Mouse (Mus musculus): ENCODE measurements at regions not wholly inside any gene's neighbourhood (a gene's known extent, or its start where the extent isn't known, plus 50 kb on each side); places are given as distances from the start of the nearest gene placed in this dataset.

DNA sequence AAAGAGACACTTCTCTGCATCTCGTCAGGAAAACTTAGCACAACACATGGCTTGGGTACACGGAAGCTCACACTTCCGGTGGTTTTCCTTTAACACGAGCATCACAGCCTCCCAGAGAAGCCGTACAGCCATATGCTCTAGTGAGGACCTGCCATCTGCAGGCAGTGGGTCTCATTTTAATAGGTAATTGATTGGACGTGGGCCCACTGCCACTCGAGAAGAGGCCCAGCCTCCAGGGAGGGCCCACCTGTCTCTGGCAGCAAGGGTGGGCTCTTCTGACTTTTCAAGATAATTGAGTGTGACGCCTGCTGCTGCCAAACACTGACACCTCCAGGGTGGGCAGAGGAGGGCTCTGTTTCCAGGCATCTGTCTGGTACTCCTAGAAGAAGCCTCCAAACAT, 282.1 kb upstream of the Zdhhc25 start:
- 45% methylated on average over 8 of the region's 8 CpGs for WGBS
- no peak for DNase-seq (ENCODE audit: low spot score)
- Histone ChIP-seq H3K4me2 (replicated peaks; ENCODE audit: low read depth, low read length) (no peak overlapping the region), H3K36me3 (ENCODE audit: insufficient read depth, low read length) (no peaks in the 10 kb centered on the region), H3K4me1 (ENCODE audit: insufficient read depth, low read depth, low read length) (no peaks in the 10 kb centered on the region), H3K27me3 (replicated peaks; ENCODE audit: insufficient read depth, low read length) (no peaks in the 10 kb centered on the region), H3K4me3 (ENCODE audit: low read depth, low read length) (no peak overlapping the region), H3K9me3 (ENCODE audit: low read length) (no peaks in the 10 kb centered on the region), H3K9ac (replicated peaks; ENCODE audit: low read depth) (no peak overlapping the region), H3K27ac (ENCODE audit: low read length) (no peak overlapping the region)
- ATAC-seq = no peak
- TF ChIP-seq CTCF (IDR thresholded peaks at IDR 0.05) (no peak), EP300 (IDR thresholded peaks at IDR 0.05) (no peak)

DNA sequence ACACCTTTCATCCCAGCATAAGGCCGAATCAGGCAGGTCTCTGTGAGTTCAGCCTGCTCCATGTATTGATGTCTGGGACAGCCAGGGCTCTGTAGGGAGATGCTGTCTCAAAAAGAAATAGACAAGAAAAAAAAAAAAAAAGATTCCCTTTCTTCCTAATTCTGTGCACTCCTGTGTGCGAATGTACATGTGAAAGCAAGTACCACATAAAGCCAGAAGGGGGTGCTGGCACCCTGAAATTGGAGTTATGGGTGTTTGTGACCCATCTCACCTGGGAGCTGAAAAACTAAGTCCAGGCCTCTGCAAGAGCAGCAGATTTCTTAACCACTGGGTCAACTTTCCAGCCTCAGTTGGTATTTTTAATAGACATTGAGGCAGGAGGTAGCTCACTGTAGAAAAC, 280.6 kb upstream of the Zdhhc25 start:
- H3K4me3 ChIP-seq (ENCODE audit: low read depth, low read length) = no peak overlapping the region
- 58% methylated on average over 2 of the region's 2 CpGs for WGBS
- no peak for DNase-seq (ENCODE audit: low spot score)
- no peaks in the 10 kb centered on the region for H3K4me1 ChIP-seq (ENCODE audit: insufficient read depth, low read depth, low read length)
- H3K27me3 ChIP-seq (replicated peaks; ENCODE audit: insufficient read depth, low read length) = no peaks in the 10 kb centered on the region
- H3K4me2 ChIP-seq (replicated peaks; ENCODE audit: low read depth, low read length) = no peak overlapping the region
- H3K9me3 ChIP-seq (ENCODE audit: low read length) = no peaks in the 10 kb centered on the region
- no peak overlapping the region for H3K9ac ChIP-seq (replicated peaks; ENCODE audit: low read depth)
- no peak for ATAC-seq
- no peak overlapping the region for H3K27ac ChIP-seq (ENCODE audit: low read length)
- no peaks in the 10 kb centered on the region for H3K36me3 ChIP-seq (ENCODE audit: insufficient read depth, low read length)
- TF ChIP-seq EP300 (IDR thresholded peaks at IDR 0.05) (no peak), CTCF (IDR thresholded peaks at IDR 0.05) (no peak)

DNA sequence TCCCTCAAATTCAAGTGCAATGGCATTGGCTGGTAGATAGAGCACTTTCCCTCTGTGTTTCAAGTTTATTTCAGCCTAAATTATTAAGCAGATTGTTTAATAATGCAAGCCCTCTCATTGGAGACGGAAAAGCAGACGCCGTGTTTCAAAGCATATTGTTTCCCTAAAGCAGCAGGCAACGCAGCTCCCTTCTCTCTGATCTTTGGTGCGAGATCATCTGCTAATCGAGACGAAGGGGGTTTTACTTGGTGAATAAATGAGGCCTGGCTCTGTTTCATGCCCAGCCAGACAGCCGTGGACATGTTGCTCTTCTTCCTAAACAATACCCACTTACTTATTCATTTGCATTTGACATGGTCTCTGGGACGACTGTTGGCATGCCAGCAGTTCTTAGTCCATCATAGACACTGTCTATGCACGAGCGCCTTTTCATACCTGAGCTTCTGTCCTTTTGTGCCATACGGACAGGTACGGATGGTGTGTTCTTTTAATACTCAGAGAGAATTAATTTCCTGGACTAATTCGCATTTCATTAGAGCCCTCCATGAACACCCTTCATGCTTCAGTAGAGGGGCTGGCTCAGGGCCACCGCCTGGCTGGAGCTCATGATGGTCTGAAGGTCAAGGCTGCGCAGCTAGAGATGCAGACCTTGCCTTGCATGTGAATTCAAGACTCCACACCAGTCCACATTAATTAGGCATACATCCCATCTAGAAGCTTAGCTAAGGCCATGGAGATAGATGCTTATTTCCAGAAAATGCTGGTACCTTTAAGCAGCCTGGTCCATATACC, 276.3 kb upstream of the Zdhhc25 start:
- Histone ChIP-seq H3K27me3 (replicated peaks; ENCODE audit: insufficient read depth, low read length) (no peaks in the 10 kb centered on the region), H3K4me3 (ENCODE audit: low read depth, low read length) (no peak overlapping the region), H3K27ac (ENCODE audit: low read length) (no peak overlapping the region), H3K9ac (replicated peaks; ENCODE audit: low read depth) (no peak overlapping the region), H3K9me3 (ENCODE audit: low read length) (no peaks in the 10 kb centered on the region), H3K4me1 (ENCODE audit: insufficient read depth, low read depth, low read length) (no peaks in the 10 kb centered on the region), H3K36me3 (ENCODE audit: insufficient read depth, low read length) (no peaks in the 10 kb centered on the region), H3K4me2 (replicated peaks; ENCODE audit: low read depth, low read length) (no peak overlapping the region)
- no peak for TF ChIP-seq EP300 (IDR thresholded peaks at IDR 0.05)
- TF ChIP-seq CTCF (IDR thresholded peaks at IDR 0.05) = no peak
- DNase-seq (ENCODE audit: low spot score) = no peak
- no peak for ATAC-seq
- WGBS = 85% methylated on average over 16 of the region's 16 CpGs

DNA sequence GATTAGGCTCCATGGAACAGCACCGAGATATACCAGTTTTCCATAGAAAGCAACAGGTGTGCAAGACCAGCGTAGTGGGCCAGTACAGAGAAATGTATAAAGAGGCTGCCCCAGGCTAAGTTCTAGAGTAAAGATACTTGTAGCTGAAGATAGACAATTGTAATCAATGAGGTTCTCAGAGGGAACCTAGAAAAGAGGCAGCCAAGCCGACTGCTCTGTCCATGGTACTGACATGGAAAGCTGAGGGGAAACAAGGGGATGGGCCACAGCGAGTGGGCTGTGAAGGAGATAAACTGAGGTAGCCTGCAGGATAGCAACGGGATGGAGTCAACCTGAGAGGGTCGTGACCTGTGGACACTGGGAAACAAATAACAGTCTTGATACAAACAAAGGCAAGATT, 275.0 kb upstream of the Zdhhc25 start:
- TF ChIP-seq EP300 (IDR thresholded peaks at IDR 0.05) (no peak), CTCF (IDR thresholded peaks at IDR 0.05) (no peak)
- DNase-seq (ENCODE audit: low spot score) (no peak), ATAC-seq (no peak)
- Histone ChIP-seq H3K27me3 (replicated peaks; ENCODE audit: insufficient read depth, low read length) (no peaks in the 10 kb centered on the region), H3K27ac (ENCODE audit: low read length) (no peak overlapping the region), H3K4me3 (ENCODE audit: low read depth, low read length) (no peak overlapping the region), H3K9me3 (ENCODE audit: low read length) (no peaks in the 10 kb centered on the region), H3K4me2 (replicated peaks; ENCODE audit: low read depth, low read length) (no peak overlapping the region), H3K36me3 (ENCODE audit: insufficient read depth, low read length) (no peaks in the 10 kb centered on the region), H3K4me1 (ENCODE audit: insufficient read depth, low read depth, low read length) (no peaks in the 10 kb centered on the region), H3K9ac (replicated peaks; ENCODE audit: low read depth) (no peak overlapping the region)
- 45% methylated on average over 6 of the region's 6 CpGs for WGBS

DNA sequence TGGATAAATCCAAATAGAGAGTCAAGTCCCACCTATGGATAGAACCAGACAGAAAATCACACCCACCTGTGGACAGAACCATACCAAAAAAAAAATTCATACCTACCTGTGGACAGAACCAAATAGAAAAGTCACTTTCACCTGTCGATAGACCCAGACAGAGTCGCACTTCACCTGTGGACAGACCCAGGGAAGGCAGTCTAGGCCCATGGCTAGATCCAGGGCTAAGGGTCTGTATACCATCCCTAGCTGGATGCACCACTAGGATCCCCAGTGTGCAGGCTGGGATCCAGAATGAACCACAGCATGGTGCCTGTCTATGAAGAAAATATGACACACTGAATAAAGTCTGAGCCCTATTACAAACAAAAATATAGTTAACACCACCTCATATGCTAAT, 246.9 kb upstream of the Zdhhc25 start:
- WGBS = 85% methylated on average over 2 of the region's 2 CpGs
- Histone ChIP-seq H3K9me3 (ENCODE audit: low read length) (no peaks in the 10 kb centered on the region), H3K36me3 (ENCODE audit: insufficient read depth, low read length) (no peaks in the 10 kb centered on the region), H3K9ac (replicated peaks; ENCODE audit: low read depth) (no peak overlapping the region), H3K27ac (ENCODE audit: low read length) (no peak overlapping the region), H3K4me1 (ENCODE audit: insufficient read depth, low read depth, low read length) (no peaks in the 10 kb centered on the region), H3K4me3 (ENCODE audit: low read depth, low read length) (no peak overlapping the region), H3K27me3 (replicated peaks; ENCODE audit: insufficient read depth, low read length) (no peaks in the 10 kb centered on the region), H3K4me2 (replicated peaks; ENCODE audit: low read depth, low read length) (no peak overlapping the region)
- TF ChIP-seq EP300 (IDR thresholded peaks at IDR 0.05) (no peak), CTCF (IDR thresholded peaks at IDR 0.05) (no peak)
- DNase-seq (ENCODE audit: low spot score) (no peak), ATAC-seq (no peak)

DNA sequence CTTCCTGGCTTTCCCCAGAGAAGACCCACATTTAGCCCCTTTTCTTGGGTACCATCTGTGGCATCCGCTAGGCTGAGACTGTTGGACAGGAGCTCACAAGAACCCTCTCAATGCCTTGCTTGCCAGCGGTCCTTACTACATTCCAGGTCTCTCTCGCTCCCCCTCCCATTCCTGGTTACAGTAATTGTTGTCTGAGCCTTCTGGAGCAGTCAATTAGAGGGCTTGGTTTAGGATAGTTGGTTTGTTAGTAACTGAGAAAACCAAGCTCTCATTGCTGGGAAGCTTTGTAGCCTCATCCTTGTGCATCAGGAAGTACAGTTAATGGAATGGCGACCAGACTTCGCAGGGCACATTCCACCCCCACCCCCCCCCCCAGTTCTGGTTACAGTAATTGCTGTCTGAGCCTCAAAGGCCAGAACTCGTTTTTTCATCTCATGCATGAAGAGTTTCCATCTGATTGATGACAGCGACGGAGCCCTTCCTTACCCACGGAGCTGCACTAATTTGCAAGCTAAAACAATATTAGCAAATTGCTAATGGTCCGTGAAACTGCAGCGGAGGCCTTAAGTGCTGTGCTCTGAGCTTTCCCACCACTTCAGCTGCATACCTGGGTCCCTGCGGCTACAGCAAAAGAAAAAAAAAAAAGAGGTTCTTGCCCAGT, 239.6 kb upstream of the Zdhhc25 start:
- Histone ChIP-seq H3K9me3 (ENCODE audit: low read length) (no peaks in the 10 kb centered on the region), H3K36me3 (ENCODE audit: insufficient read depth, low read length) (no peaks in the 10 kb centered on the region), H3K4me3 (ENCODE audit: low read depth, low read length) (no peak overlapping the region), H3K27ac (ENCODE audit: low read length) (no peak overlapping the region), H3K27me3 (replicated peaks; ENCODE audit: insufficient read depth, low read length) (no peaks in the 10 kb centered on the region), H3K4me1 (ENCODE audit: insufficient read depth, low read depth, low read length) (no peaks in the 10 kb centered on the region), H3K4me2 (replicated peaks; ENCODE audit: low read depth, low read length) (no peak overlapping the region), H3K9ac (replicated peaks; ENCODE audit: low read depth) (no peak overlapping the region)
- TF ChIP-seq EP300 (IDR thresholded peaks at IDR 0.05) (no peak), CTCF (IDR thresholded peaks at IDR 0.05) (no peak)
- 39% methylated on average over 12 of the region's 12 CpGs for WGBS
- ATAC-seq = no peak
- no peak for DNase-seq (ENCODE audit: low spot score)

Data from lung, postnatal 0 days (tissue).